13 mouse cellular contexts compared by ENCODE assay signal in the genomic region with DNA sequence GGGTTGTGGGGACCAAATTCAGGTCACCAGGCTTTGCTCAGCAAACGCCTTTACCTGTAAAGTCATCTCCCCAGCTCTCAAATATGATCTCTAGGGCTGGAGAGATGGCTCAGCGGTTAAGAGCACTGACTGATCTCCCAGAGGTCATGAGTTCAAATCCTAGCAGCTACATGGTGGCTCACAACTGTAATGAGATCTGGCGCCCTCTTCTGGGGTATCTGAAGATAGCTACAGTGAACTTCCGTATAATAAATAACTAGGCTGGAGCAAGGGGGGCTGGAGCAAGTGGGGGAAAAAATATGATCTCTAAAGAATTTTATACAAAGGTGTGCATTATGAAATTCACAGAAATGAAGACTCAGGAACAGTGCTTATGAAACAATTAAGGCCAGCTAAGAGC. TPM values are rescaled to one million over a fixed set of nuclear protein-coding genes. Genes with fewer than 3 reads are reported as not detected.
A peak's percentile ranks its signal among the peaks of the same experiment; 100 is the strongest.
DNase-seq lines count a peak whose midpoint lies in the region; ATAC-seq and TF ChIP-seq lines count a peak whose summit lies in the region.
"Had no signal": no experiment of that assay in that cellular context is flagged by ENCODE, and none has a peak within 500 bp of the region (broad histone marks: within the 10 kb centered on the region; RNA-seq: fewer than 3 reads in every experiment).

No protein-coding gene starts in this region.

- no peak for DNase-seq in cerebellum, adult 2 months
- DNase-seq in left cerebral cortex, adult 2 months (ENCODE audit: extremely low spot score in 1 of 2, low spot score in 2 of 2), result no peak
- no peak for DNase-seq in left cerebral cortex, adult 11 months (ENCODE audit: low spot score)
- peak; percentile 35 to 49 for DNase-seq in B cell, adult 2 months
- DNase-seq in induced T-regulatory cell, adult 2 months (ENCODE audit: low read depth), result peak; percentile 51
- DNase-seq in left cerebral cortex, postnatal 14 days (ENCODE audit: low spot score in 2 of 2), result no peak
- DNase-seq in embryonic facial prominence, embryonic 10.5 days (ENCODE audit: low spot score), result no peak
- DNase-seq: adrenal gland, adult 2 months; left cerebral cortex, postnatal 4 days had no signal

- H3K9me3 ChIP-seq in embryonic facial prominence, embryonic 10.5 days, result no peaks in the 10 kb centered on the region
- H3K9me3 ChIP-seq: heart, embryonic 10.5 days had no signal

- TF ChIP-seq POLR2A in cerebellum, adult 2 months (IDR thresholded peaks at IDR 0.05; ENCODE audit: borderline replicate concordance, insufficient read depth, low read length), result no peak

- peaks cover 9% of the 10 kb centered on the region for H3K36me3 ChIP-seq in embryonic facial prominence, embryonic 10.5 days (replicated peaks)
- H3K36me3 ChIP-seq: heart, embryonic 10.5 days had no signal

- ATAC-seq in cerebellum, adult (ENCODE audit: insufficient number of reproducible peaks, low FRiP score, low TSS enrichment), result no peak
- ATAC-seq: forebrain, embryonic 16.5 days had no signal

- WGBS in cerebellum, adult 2 months, result 50% methylated on average over 4 of the region's 4 CpGs
- 55% methylated on average over 4 of the region's 4 CpGs for WGBS in embryonic facial prominence, embryonic 10.5 days

- no peaks in the 10 kb centered on the region for H3K4me1 ChIP-seq in cerebellum, adult 2 months (ENCODE audit: control insufficient read depth, insufficient read depth, low read length)
- no peaks in the 10 kb centered on the region for H3K4me1 ChIP-seq in embryonic facial prominence, embryonic 10.5 days
- H3K4me1 ChIP-seq: heart, embryonic 10.5 days had no signal

- no peaks in the 10 kb centered on the region for H3K27me3 ChIP-seq in cerebellum, adult 2 months (ENCODE audit: control insufficient read depth, insufficient read depth, low read length)
- H3K27me3 ChIP-seq in embryonic facial prominence, embryonic 10.5 days (replicated peaks; ENCODE audit: low read depth, poor library complexity, severe bottlenecking), result no peaks in the 10 kb centered on the region; the same call in 1 of the 2 replicates

- peak; percentile 26; the same call in 1 of the 2 replicates for TF ChIP-seq CTCF in cerebellum, adult 2 months (IDR thresholded peaks at IDR 0.05; ENCODE audit: borderline replicate concordance, insufficient read depth, low read depth, low read length)
- peak; percentile 59 for TF ChIP-seq CTCF in left cerebral cortex, adult 2 months (IDR thresholded peaks at IDR 0.05)

- no peak overlapping the region for H3K4me3 ChIP-seq in cerebellum, adult 2 months (replicated peaks; ENCODE audit: insufficient read depth, low read depth, low read length)
- H3K4me3 ChIP-seq in left cerebral cortex, adult 2 months, result no peak overlapping the region
- no peak overlapping the region for H3K4me3 ChIP-seq in embryonic facial prominence, embryonic 10.5 days
- H3K4me3 ChIP-seq: heart, embryonic 10.5 days had no signal

- intact Hi-C loops in left cerebral cortex, adult 2 months (cut with DNase I), result no loop called here
- intact Hi-C loops in left cerebral cortex, postnatal 14 days (cut with DNase I), result no loop called here

- no peak overlapping the region for H3K27ac ChIP-seq in cerebellum, adult 2 months (ENCODE audit: insufficient read depth, low read length)
- H3K27ac ChIP-seq in left cerebral cortex, adult 2 months, result no peak overlapping the region
- no peak overlapping the region for H3K27ac ChIP-seq in embryonic facial prominence, embryonic 10.5 days (replicated peaks)
- H3K27ac ChIP-seq: heart, embryonic 10.5 days had no signal

RNA-seq across cellular contexts. Expression of gene Sstr2, which starts 8.6 kb away (rescaled TPM):
- 3.3 and 4.0 TPM in 2 replicates for polyA plus RNA-seq in cerebellum, adult 2 months (2012; rRNA removed)
- total RNA-seq in left cerebral cortex, adult 2 months (2021), result 10 to 100 TPM; 30.4 to 33.8 TPM
- 10 to 100 TPM; 35.7 to 36.2 TPM for total RNA-seq in left cerebral cortex, postnatal 14 days (2021)
- polyA plus RNA-seq in embryonic facial prominence, embryonic 10.5 days (2016; fragmentation: Nextera tagmentation; extraction: Ambion mirVana), result 2.1 and 4.2 TPM in 2 replicates
- total RNA-seq: megakaryocyte-erythroid progenitor cell, adult 5-6 weeks had no signal

RNA-seq across cellular contexts. Expression of gene Cog1, which starts 21.2 kb away (rescaled TPM):
- polyA plus RNA-seq in cerebellum, adult 2 months (2012; rRNA removed), result 84.0 and 87.5 TPM in 2 replicates
- 10 to 100 TPM; 50.3 to 52.3 TPM for total RNA-seq in left cerebral cortex, adult 2 months (2021)
- 10 to 100 TPM; 36.8 to 38.7 TPM for total RNA-seq in left cerebral cortex, postnatal 14 days (2021)
- polyA plus RNA-seq in embryonic facial prominence, embryonic 10.5 days (2016; fragmentation: Nextera tagmentation; extraction: Ambion mirVana), result 27.4 and 28.1 TPM in 2 replicates

RNA-seq across cellular contexts. Expression of gene Slc39a11, which starts 22.1 kb away (rescaled TPM):
- polyA plus RNA-seq in cerebellum, adult 2 months (2012; rRNA removed), result 13.0 and 14.1 TPM in 2 replicates
- 10 to 100 TPM; 12.4 to 13.3 TPM for total RNA-seq in left cerebral cortex, adult 2 months (2021)
- total RNA-seq in left cerebral cortex, postnatal 14 days (2021), result 10 to 100 TPM; 13.9 to 15.3 TPM
- polyA plus RNA-seq in embryonic facial prominence, embryonic 10.5 days (2016; fragmentation: Nextera tagmentation; extraction: Ambion mirVana), result 17.0 and 17.2 TPM in 2 replicates

RNA-seq across cellular contexts. Expression of gene Fam104a, which starts 56.2 kb away (rescaled TPM):
- polyA plus RNA-seq in cerebellum, adult 2 months (2012; rRNA removed), result 32.5 and 32.9 TPM in 2 replicates
- total RNA-seq in left cerebral cortex, adult 2 months (2021), result 10 to 100 TPM; 31.2 to 31.4 TPM
- 10 to 100 TPM; 22.2 to 26.4 TPM for total RNA-seq in left cerebral cortex, postnatal 14 days (2021)
- 53.4 and 57.6 TPM in 2 replicates for polyA plus RNA-seq in embryonic facial prominence, embryonic 10.5 days (2016; fragmentation: Nextera tagmentation; extraction: Ambion mirVana)

RNA-seq across cellular contexts. Expression of gene D11Wsu47e, which starts 56.4 kb away (rescaled TPM):
- 10.1 and 10.5 TPM in 2 replicates for polyA plus RNA-seq in cerebellum, adult 2 months (2012; rRNA removed)
- 10 to 100 TPM; 13.2 to 14.5 TPM for total RNA-seq in left cerebral cortex, adult 2 months (2021)
- total RNA-seq in left cerebral cortex, postnatal 14 days (2021), result 10 to 100 TPM; 12.1 to 12.8 TPM
- 26.4 and 28.0 TPM in 2 replicates for polyA plus RNA-seq in embryonic facial prominence, embryonic 10.5 days (2016; fragmentation: Nextera tagmentation; extraction: Ambion mirVana)

Comparison
In these comparisons a context has a peak if more than half of its experiments do, and no peak if none do; other contexts are left out.
1. DNase-seq: peak in B cell, adult 2 months (2 of 2) and induced T-regulatory cell, adult 2 months (single experiment); none in cerebellum, adult 2 months (0 of 2), left cerebral cortex, adult 2 months (0 of 2), left cerebral cortex, adult 11 months (single experiment), left cerebral cortex, postnatal 14 days (0 of 2) and embryonic facial prominence, embryonic 10.5 days (single experiment).